ENCODE assay signal across 11 mouse cellular contexts in genomic region chr7:131960551-131960950, GRCm38 (mm10). TPM values are rescaled to one million over a fixed set of nuclear protein-coding genes. Genes with fewer than 3 reads are reported as not detected.
A peak's percentile ranks its signal among the peaks of the same experiment; 100 is the strongest.
DNase-seq lines count a peak whose midpoint lies in the region; ATAC-seq lines count a peak whose summit lies in the region.
"Had no signal": no experiment of that assay in that cellular context is flagged by ENCODE, and none has a peak within 500 bp of the region (broad histone marks: within the 10 kb centered on the region; RNA-seq: fewer than 3 reads in every experiment).

No protein-coding gene starts in this region.

- ATAC-seq in forebrain, embryonic 11.5 days (replicated peaks; ENCODE audit: low FRiP score), result no peak
- no peak for ATAC-seq in forebrain, embryonic 14.5 days
- no peak for ATAC-seq in midbrain, embryonic 11.5 days (ENCODE audit: low FRiP score)
- no peak for ATAC-seq in midbrain, embryonic 13.5 days

- 29% methylated on average over 6 of the region's 6 CpGs for WGBS in forebrain, embryonic 11.5 days
- WGBS in forebrain, embryonic 14.5 days, result 28% methylated on average over 6 of the region's 6 CpGs
- WGBS in midbrain, embryonic 11.5 days, result 32% methylated on average over 6 of the region's 6 CpGs
- WGBS in midbrain, embryonic 13.5 days, result 34% methylated on average over 6 of the region's 6 CpGs

- no peak overlapping the region for H3K4me3 ChIP-seq in forebrain, embryonic 11.5 days (ENCODE audit: low read depth, low read length)
- no peak overlapping the region for H3K4me3 ChIP-seq in forebrain, embryonic 14.5 days (ENCODE audit: low read depth, low read length)
- no peak overlapping the region for H3K4me3 ChIP-seq in midbrain, embryonic 11.5 days (ENCODE audit: low read depth, low read length)
- H3K4me3 ChIP-seq in midbrain, embryonic 13.5 days (replicated peaks), result no peak overlapping the region
- H3K4me3 ChIP-seq: heart, adult 2 months; liver, embryonic 15.5 days had no signal

- H3K9ac ChIP-seq in forebrain, embryonic 11.5 days (ENCODE audit: low read length), result no peak overlapping the region
- H3K9ac ChIP-seq in forebrain, embryonic 14.5 days (ENCODE audit: low read length), result no peak overlapping the region
- H3K9ac ChIP-seq in midbrain, embryonic 11.5 days (ENCODE audit: low read length), result no peak overlapping the region
- H3K9ac ChIP-seq in midbrain, embryonic 13.5 days (replicated peaks), result no peak overlapping the region
- H3K9ac ChIP-seq: liver, embryonic 15.5 days had no signal

- no peak overlapping the region for H3K27ac ChIP-seq in forebrain, embryonic 11.5 days (ENCODE audit: low read depth, low read length)
- H3K27ac ChIP-seq in forebrain, embryonic 14.5 days (ENCODE audit: low read depth, low read length), result no peak overlapping the region
- no peak overlapping the region for H3K27ac ChIP-seq in midbrain, embryonic 11.5 days (ENCODE audit: low read depth, low read length)
- no peak overlapping the region for H3K27ac ChIP-seq in midbrain, embryonic 13.5 days
- H3K27ac ChIP-seq: heart, adult 2 months; liver, embryonic 15.5 days had no signal

- no peaks in the 10 kb centered on the region for H3K9me3 ChIP-seq in forebrain, embryonic 11.5 days (ENCODE audit: control insufficient read depth, low read length)
- H3K9me3 ChIP-seq in forebrain, embryonic 14.5 days (replicated peaks; ENCODE audit: control insufficient read depth, low read length), result no peaks in the 10 kb centered on the region
- no peaks in the 10 kb centered on the region for H3K9me3 ChIP-seq in midbrain, embryonic 11.5 days (ENCODE audit: control insufficient read depth, low read length)
- H3K9me3 ChIP-seq in midbrain, embryonic 13.5 days, result no peaks in the 10 kb centered on the region
- H3K9me3 ChIP-seq: liver, embryonic 15.5 days had no signal

- H3K27me3 ChIP-seq in forebrain, embryonic 11.5 days (ENCODE audit: control insufficient read depth, insufficient read depth, low read length), result peaks cover 2% of the 10 kb centered on the region
- H3K27me3 ChIP-seq in forebrain, embryonic 14.5 days (replicated peaks; ENCODE audit: control insufficient read depth, insufficient read depth, low read length), result 0 out of 2 replicates have a peak, but pooled peaks cover 3% of the 10 kb centered on the region
- H3K27me3 ChIP-seq in midbrain, embryonic 11.5 days (ENCODE audit: control insufficient read depth, insufficient read depth, low read length), result 0 out of 2 replicates have a peak, but pooled peaks cover under 1% of the 10 kb centered on the region
- peaks cover 12% of the 10 kb centered on the region for H3K27me3 ChIP-seq in midbrain, embryonic 13.5 days

- H3K4me2 ChIP-seq in forebrain, embryonic 11.5 days (ENCODE audit: low read depth, low read length, severe bottlenecking), result no peak overlapping the region
- H3K4me2 ChIP-seq in forebrain, embryonic 14.5 days (ENCODE audit: low read length), result no peak overlapping the region
- no peak overlapping the region for H3K4me2 ChIP-seq in midbrain, embryonic 11.5 days
- H3K4me2 ChIP-seq in midbrain, embryonic 13.5 days (replicated peaks), result no peak overlapping the region
- H3K4me2 ChIP-seq: liver, embryonic 15.5 days had no signal

- DNase-seq in forebrain, embryonic 11.5 days (ENCODE audit: low spot score), result peak; percentile 80
- DNase-seq in forebrain, embryonic 14.5 days (ENCODE audit: low spot score), result no peak
- DNase-seq in midbrain, embryonic 11.5 days (ENCODE audit: low spot score, missing footprints), result peak; percentile 89
- DNase-seq in embryo, embryonic 9.5 days (ENCODE audit: extremely low spot score), result peak; percentile 44
- DNase-seq in ovary, postnatal 36 days (ENCODE audit: low spot score), result peak; percentile 22
- no peak for DNase-seq in layer of hippocampus, adult 11-12 months (ENCODE audit: low spot score)
- no peak for DNase-seq in right cerebral cortex, postnatal 25 days

- no peaks in the 10 kb centered on the region for H3K36me3 ChIP-seq in forebrain, embryonic 11.5 days (ENCODE audit: control insufficient read depth, insufficient read depth, low read length)
- no peaks in the 10 kb centered on the region for H3K36me3 ChIP-seq in forebrain, embryonic 14.5 days (ENCODE audit: control insufficient read depth, insufficient read depth, low read length)
- no peaks in the 10 kb centered on the region for H3K36me3 ChIP-seq in midbrain, embryonic 11.5 days (ENCODE audit: control insufficient read depth, insufficient read depth, low read length)
- no peaks in the 10 kb centered on the region for H3K36me3 ChIP-seq in midbrain, embryonic 13.5 days
- H3K36me3 ChIP-seq: liver, embryonic 15.5 days had no signal

- H3K4me1 ChIP-seq in forebrain, embryonic 11.5 days (replicated peaks; ENCODE audit: control insufficient read depth, insufficient read depth, low read length), result no peaks in the 10 kb centered on the region
- no peaks in the 10 kb centered on the region for H3K4me1 ChIP-seq in forebrain, embryonic 14.5 days (ENCODE audit: control insufficient read depth, insufficient read depth, low read length)
- H3K4me1 ChIP-seq in midbrain, embryonic 11.5 days (ENCODE audit: control insufficient read depth, insufficient read depth, low read length), result no peaks in the 10 kb centered on the region
- 0 out of 2 replicates have a peak, but pooled peaks cover 4% of the 10 kb centered on the region for H3K4me1 ChIP-seq in midbrain, embryonic 13.5 days (replicated peaks)
- H3K4me1 ChIP-seq: liver, embryonic 15.5 days had no signal

RNA-seq across cellular contexts. Expression of gene Gpr26, which starts 5.7 kb away (rescaled TPM):
- polyA plus RNA-seq in forebrain, embryonic 11.5 days (2014; fragmentation: Nextera tagmentation; extraction: Ambion mirVana), result 0.15 and 0.25 TPM in 2 replicates
- 1.7 and 2.7 TPM in 2 replicates for polyA plus RNA-seq in forebrain, embryonic 14.5 days (2014; fragmentation: Nextera tagmentation; extraction: Ambion mirVana)
- polyA plus RNA-seq in midbrain, embryonic 11.5 days (2014; fragmentation: Nextera tagmentation; extraction: Ambion mirVana), result 0.15 and 0.18 TPM in 2 replicates
- polyA plus RNA-seq in midbrain, embryonic 13.5 days (2015; fragmentation: Nextera tagmentation; extraction: Ambion mirVana), result 0.97 and 1.3 TPM in 2 replicates
- polyA plus RNA-seq: heart, adult 2 months; liver, embryonic 15.5 days; small intestine, adult 2 months had no signal

Comparison
In these comparisons a context has a peak if more than half of its experiments do, and no peak if none do; other contexts are left out.
1. DNase-seq: peak in forebrain, embryonic 11.5 days (single experiment), midbrain, embryonic 11.5 days (single experiment), embryo, embryonic 9.5 days (single experiment) and ovary, postnatal 36 days (single experiment); none in forebrain, embryonic 14.5 days (single experiment), layer of hippocampus, adult 11-12 months (single experiment) and right cerebral cortex, postnatal 25 days (single experiment).